Mouse (Mus musculus): Measurements from ENCODE around the gene Fads6. TPM values are rescaled to one million over a fixed set of nuclear protein-coding genes. Genes with fewer than 3 reads are reported as not detected.

The Fads6 gene
- polyA plus RNA-seq, 1 experiment from 2014 or later, result 0.46 TPM

DNA sequence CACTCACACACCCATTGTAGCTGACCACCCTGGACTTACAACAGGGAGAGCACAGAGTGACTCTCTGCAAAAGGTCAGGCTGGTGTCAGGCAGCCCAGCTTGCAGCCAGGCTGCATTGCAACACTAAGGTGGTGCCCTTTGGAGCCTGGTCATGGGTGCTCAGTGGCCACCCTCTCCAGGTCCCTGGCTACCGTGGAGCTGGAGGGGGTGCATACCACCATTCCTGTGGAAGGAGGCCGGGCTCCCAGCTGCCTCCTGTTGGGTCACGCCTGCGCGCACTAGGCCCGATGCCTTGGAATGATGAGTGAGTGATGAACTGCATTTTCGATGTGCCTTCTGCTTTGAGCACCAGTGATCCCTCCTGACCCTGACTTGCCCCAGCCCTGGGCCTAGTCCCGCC, 52.6 kb downstream of the Fads6 start:
- Histone ChIP-seq H3K27ac (no peak overlapping the region), H3K4me1 (peaks cover 76% of the 10 kb centered on the region), H3K4me3 (no peak overlapping the region), H3K9ac (no peak overlapping the region), H3K9me3 (no peaks in the 10 kb centered on the region), H3K36me3 (peaks cover 9% of the 10 kb centered on the region), H3K4me2 (replicated peaks) (no peak overlapping the region), H3K27me3 (replicated peaks) (peaks cover 39% of the 10 kb centered on the region)
- WGBS, result 78% methylated on average over 8 of the region's 8 CpGs
- no peak for ATAC-seq (ENCODE audit: low FRiP score, low read depth)

DNA sequence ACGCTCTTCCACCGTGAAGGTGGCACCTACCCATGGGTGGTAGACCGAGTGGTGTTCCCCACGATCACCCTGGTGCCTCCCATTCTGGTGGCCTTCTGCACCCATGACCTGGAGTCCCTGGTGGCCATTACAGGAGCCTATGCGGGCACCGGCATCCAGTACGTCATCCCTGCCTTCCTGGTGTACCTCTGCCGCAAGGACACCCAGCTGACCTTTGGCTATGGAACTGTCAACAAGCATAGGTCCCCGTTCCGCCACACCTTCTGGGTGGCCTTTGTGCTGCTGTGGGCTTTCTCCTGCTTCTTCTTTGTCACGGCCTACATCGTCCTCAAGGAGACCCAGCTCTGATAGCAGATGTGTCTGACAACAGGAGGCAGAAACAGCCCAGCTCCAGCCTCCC, 53.7 kb downstream of the Fads6 start:
- Histone ChIP-seq H3K4me2 (replicated peaks) (no peak overlapping the region), H3K9me3 (no peaks in the 10 kb centered on the region), H3K27ac (no peak overlapping the region), H3K4me3 (no peak overlapping the region), H3K36me3 (peaks cover 9% of the 10 kb centered on the region), H3K27me3 (replicated peaks) (peaks cover 29% of the 10 kb centered on the region), H3K9ac (no peak overlapping the region), H3K4me1 (peaks cover 83% of the 10 kb centered on the region)
- no peak for ATAC-seq (ENCODE audit: low FRiP score, low read depth)
- WGBS, result 92% methylated on average over 12 of the region's 12 CpGs

DNA sequence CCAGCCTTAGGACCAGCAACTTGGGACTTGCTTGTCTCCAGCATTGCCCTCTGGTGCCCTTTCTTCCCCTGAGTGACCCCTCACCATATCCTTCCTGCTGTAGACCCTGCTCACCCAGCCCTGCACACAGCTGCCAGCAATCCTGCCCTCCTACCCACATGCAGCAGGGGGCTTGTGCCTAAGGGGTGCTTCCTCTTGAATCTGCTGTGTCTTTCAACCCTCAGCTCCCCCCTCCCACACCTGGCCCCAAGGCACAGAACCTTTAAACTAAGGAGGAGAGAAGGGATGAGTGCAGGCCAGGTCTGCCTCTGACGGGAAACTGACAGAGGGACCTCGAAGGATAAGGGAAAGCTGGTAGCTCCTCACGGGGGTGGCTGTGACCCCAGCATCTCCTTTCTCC, 54.7 kb downstream of the Fads6 start:
- ATAC-seq (ENCODE audit: low FRiP score, low read depth), result no peak
- peaks cover 9% of the 10 kb centered on the region for H3K36me3 ChIP-seq
- peaks cover 84% of the 10 kb centered on the region for H3K4me1 ChIP-seq
- H3K27me3 ChIP-seq (replicated peaks), result peaks cover 19% of the 10 kb centered on the region
- no peaks in the 10 kb centered on the region for H3K9me3 ChIP-seq
- H3K4me2 ChIP-seq (replicated peaks), result no peak overlapping the region
- no peak overlapping the region for H3K9ac ChIP-seq
- no peak overlapping the region for H3K4me3 ChIP-seq
- H3K27ac ChIP-seq, result no peak overlapping the region
- WGBS, result 80% methylated on average over 3 of the region's 3 CpGs

DNA sequence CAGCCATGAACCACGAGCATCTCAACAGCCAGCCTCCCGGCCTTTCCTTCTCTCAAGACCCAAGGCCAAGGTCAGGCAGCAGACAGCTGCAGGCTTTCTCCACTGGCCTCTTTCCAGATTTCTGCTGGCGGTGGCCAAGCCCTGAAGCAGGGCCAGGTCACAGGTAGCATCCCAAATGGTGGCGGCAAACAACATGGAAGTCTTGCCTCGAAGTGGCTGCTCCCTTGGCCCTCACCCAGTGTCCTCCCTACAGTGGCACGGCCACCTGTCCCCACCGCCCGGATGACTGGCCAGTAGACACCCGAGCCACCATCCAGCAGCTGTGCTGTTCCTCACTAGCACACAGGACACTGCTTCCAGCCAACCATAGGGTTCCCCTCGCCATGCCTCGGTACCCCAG, 56.1 kb downstream of the Fads6 start:
- Histone ChIP-seq H3K9ac (no peak overlapping the region), H3K4me1 (peaks cover 74% of the 10 kb centered on the region), H3K4me2 (replicated peaks) (no peak overlapping the region), H3K9me3 (no peaks in the 10 kb centered on the region), H3K36me3 (peaks cover 9% of the 10 kb centered on the region), H3K27ac (no peak overlapping the region), H3K4me3 (no peak overlapping the region), H3K27me3 (replicated peaks) (peaks cover 10% of the 10 kb centered on the region)
- ATAC-seq (ENCODE audit: low FRiP score, low read depth), result 0 out of 2 replicates have a peak, but pooled peaks have one; percentile 22
- 65% methylated on average over 11 of the region's 11 CpGs for WGBS

- no peak overlapping the region for H3K4me3 ChIP-seq
- peaks cover 82% of the 10 kb centered on the region for H3K4me1 ChIP-seq
- no peaks in the 10 kb centered on the region for H3K9me3 ChIP-seq
- peak; percentile 45 for ATAC-seq (ENCODE audit: low FRiP score, low read depth)
- peak overlapping the region; percentile 30 for H3K4me2 ChIP-seq (replicated peaks)
- H3K36me3 ChIP-seq, result no peaks in the 10 kb centered on the region
- whole genome bisulfite sequencing, result 6% methylated on average over 5 of the region's 5 CpGs
- no peaks in the 10 kb centered on the region; the same call in 1 of the 2 replicates for H3K27me3 ChIP-seq (replicated peaks)
- 0 out of 2 replicates have a peak overlapping the region, but pooled peaks have one; percentile 29 for H3K9ac ChIP-seq
- H3K27ac ChIP-seq, result peak overlapping the region; percentile 37; the same call in 1 of the 2 replicates
Measured at GRCm38 (mm10) chr11:115236570-115236969, 60.9 kb downstream of the Fads6 start.

DNA sequence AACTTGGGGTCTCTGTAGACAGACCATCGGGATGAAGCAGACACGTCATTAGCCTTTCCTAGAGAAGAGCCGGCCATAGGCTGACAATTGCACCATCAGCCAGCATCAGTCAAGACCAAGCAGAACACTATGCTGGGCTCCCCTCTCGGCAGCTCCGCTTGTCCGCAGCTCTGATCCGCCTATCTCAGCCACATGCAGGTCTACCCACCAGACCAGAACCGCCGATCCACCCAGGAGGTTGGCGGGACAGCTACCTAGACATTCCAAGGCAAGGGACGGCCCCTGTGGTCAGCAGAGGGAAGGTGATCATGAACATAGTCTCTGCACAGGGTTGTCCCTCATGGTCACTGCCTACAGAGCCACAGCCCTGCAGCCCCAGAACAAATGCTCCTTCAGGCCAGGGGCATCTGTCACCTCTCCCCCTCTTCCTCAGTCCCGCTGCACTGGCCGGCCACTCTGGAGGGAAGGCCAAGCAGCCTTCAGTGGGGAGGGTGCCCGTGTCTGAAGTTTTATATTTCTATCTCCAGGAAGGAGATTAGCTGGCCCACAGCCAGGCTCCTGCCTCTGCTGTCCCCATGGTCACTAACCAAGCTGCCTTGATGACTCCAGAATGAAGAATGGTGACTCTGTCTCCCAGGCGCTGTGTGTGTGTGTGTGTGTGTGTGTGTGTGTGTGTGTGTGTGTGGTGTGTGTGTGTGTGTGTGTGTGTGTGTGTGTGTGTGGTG, 63.0 kb downstream of the Fads6 start:
- Histone ChIP-seq H3K27me3 (replicated peaks) (no peaks in the 10 kb centered on the region; the same call in 1 of the 2 replicates), H3K4me1 (peaks cover 69% of the 10 kb centered on the region), H3K36me3 (no peaks in the 10 kb centered on the region), H3K27ac (no peak overlapping the region), H3K4me2 (replicated peaks) (no peak overlapping the region), H3K9ac (no peak overlapping the region), H3K9me3 (no peaks in the 10 kb centered on the region), H3K4me3 (no peak overlapping the region)
- WGBS, result 79% methylated on average over 15 of the region's 15 CpGs
- ATAC-seq (ENCODE audit: low FRiP score, low read depth), result no peak

GRCm38 (mm10) chr11:115233526-115234290, 63.8 kb downstream of the Fads6 start:
- Histone ChIP-seq H3K36me3 (no peaks in the 10 kb centered on the region), H3K9ac (no peak overlapping the region), H3K4me1 (peaks cover 63% of the 10 kb centered on the region), H3K4me2 (replicated peaks) (no peak overlapping the region), H3K9me3 (no peaks in the 10 kb centered on the region), H3K27ac (peak overlapping the region; percentile 46; the same call in 1 of the 2 replicates), H3K27me3 (replicated peaks) (no peaks in the 10 kb centered on the region; the same call in 1 of the 2 replicates), H3K4me3 (no peak overlapping the region)
- 41% methylated on average over 20 of the region's 20 CpGs for WGBS
- ATAC-seq (ENCODE audit: low FRiP score, low read depth), result peak; percentile 29; the same call in 1 of the 2 replicates

DNA sequence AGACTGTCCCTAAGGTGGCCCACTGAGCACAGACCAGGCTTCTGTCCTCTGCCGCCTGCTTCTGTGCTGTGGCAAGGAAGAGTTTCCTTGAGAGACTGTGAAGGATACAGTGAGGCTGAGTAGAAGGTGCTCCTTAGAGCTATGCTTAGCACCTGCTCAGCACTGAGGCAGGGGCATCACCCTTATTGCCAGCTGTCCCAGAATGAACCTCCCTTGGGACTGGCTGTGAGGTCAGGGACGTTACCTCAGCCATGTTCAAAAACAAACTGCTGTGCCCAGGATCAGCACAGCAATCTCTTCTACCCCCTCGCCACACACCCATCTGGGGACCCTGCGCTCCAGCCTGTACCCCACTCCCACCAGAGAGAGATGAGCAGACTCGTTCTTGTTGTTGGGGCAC, 64.6 kb downstream of the Fads6 start:
- Histone ChIP-seq H3K27ac (no peak overlapping the region), H3K27me3 (replicated peaks) (0 out of 2 replicates have a peak, but pooled peaks cover 3% of the 10 kb centered on the region), H3K4me2 (replicated peaks) (no peak overlapping the region), H3K36me3 (no peaks in the 10 kb centered on the region), H3K9me3 (no peaks in the 10 kb centered on the region), H3K4me1 (peaks cover 62% of the 10 kb centered on the region), H3K4me3 (no peak overlapping the region), H3K9ac (no peak overlapping the region)
- no peak for ATAC-seq (ENCODE audit: low FRiP score, low read depth)
- 76% methylated on average over 5 of the region's 5 CpGs for WGBS

DNA sequence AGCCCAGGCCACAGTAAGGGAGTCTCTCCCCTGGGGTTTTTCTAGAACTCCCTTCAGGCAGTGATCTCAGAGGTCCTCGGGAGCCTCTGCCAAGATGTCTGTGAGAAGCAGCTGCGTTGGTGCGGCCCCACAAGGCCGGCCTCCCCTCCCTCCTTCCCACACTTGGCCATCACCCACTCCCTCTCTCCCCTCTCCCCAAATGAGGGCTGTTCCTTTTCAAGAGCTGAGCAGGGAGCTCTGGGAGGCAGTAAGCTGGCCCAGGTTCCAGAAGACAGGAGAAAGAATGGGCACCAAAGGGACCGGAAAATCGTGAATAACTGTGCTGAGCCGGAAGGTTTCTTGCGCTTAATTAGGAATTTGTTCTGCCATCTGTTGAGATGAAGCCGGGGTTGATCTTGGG, 65.5 kb downstream of the Fads6 start:
- Histone ChIP-seq H3K27ac (no peak overlapping the region), H3K4me3 (no peak overlapping the region), H3K36me3 (no peaks in the 10 kb centered on the region), H3K27me3 (replicated peaks) (0 out of 2 replicates have a peak, but pooled peaks cover 4% of the 10 kb centered on the region), H3K4me1 (peaks cover 71% of the 10 kb centered on the region), H3K9ac (0 out of 2 replicates have a peak overlapping the region, but pooled peaks have one; percentile 21), H3K9me3 (no peaks in the 10 kb centered on the region), H3K4me2 (replicated peaks) (0 out of 2 replicates have a peak overlapping the region, but pooled peaks have one; percentile 9)
- WGBS, result 22% methylated on average over 9 of the region's 9 CpGs
- no peak for ATAC-seq (ENCODE audit: low FRiP score, low read depth)

GRCm38 (mm10) chr11:115231168-115231915, 66.1 kb downstream of the Fads6 start:
- no peak overlapping the region for H3K27ac ChIP-seq
- 54% methylated on average over 14 of the region's 14 CpGs for WGBS

More at GRCm38 (mm10) chr11:115231168-115231915, 66.1 kb downstream of the Fads6 start:
- Histone ChIP-seq H3K4me2 (replicated peaks) (0 out of 2 replicates have a peak overlapping the region, but pooled peaks have one; percentile 9), H3K4me1 (peaks cover 69% of the 10 kb centered on the region), H3K4me3 (no peak overlapping the region), H3K36me3 (no peaks in the 10 kb centered on the region), H3K27me3 (replicated peaks) (0 out of 2 replicates have a peak, but pooled peaks cover 4% of the 10 kb centered on the region), H3K9me3 (no peaks in the 10 kb centered on the region), H3K9ac (0 out of 2 replicates have a peak overlapping the region, but pooled peaks have one; percentile 21)
- no peak for ATAC-seq (ENCODE audit: low FRiP score, low read depth)
